In the genomic region with DNA sequence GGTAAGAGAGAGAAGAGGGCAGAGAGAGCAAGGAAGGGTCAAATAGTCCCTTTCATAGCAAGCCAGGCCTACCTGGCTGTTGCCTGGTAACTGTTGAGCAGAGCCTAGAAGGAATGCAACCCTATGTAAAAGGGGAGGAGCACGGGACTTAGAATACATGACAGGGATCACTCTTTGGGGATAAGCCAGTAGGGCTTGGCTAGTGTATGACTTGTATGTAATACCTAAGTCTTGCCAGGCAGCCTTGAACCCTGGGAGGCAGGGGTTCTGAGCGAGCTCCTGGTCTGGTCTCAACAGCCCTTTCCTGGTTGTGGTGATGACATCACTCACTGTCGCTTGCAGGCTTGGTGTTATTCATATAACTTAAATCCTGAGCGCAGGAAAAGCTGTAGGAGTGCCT, we compare ENCODE assay signal across 23 mouse cellular contexts. TPM values are rescaled to one million over a fixed set of nuclear protein-coding genes. Genes with fewer than 3 reads are reported as not detected.
DNase-seq lines count a peak whose midpoint lies in the region; ATAC-seq and TF ChIP-seq lines count a peak whose summit lies in the region.
"Had no signal": no experiment of that assay in that cellular context is flagged by ENCODE, and none has a peak within 500 bp of the region (broad histone marks: within the 10 kb centered on the region; RNA-seq: fewer than 3 reads in every experiment).

No protein-coding gene starts in this region.

- no peak for DNase-seq in stomach, postnatal 0 days (ENCODE audit: low spot score)
- peak; percentile 77 for DNase-seq in R1 (ENCODE audit: low read depth, low spot score)
- peak; percentile 43 for DNase-seq in induced T-regulatory cell, adult 2 months (ENCODE audit: low read depth)
- DNase-seq in kidney, postnatal 4 days, result no peak
- no peak for DNase-seq in forebrain, embryonic 10.5 days (ENCODE audit: extremely low spot score, low spot score)
- DNase-seq: adrenal gland, adult 2 months; adrenal gland, postnatal 25 days; B cell, adult 2 months; cerebellum, adult 2 months; cerebellum, postnatal 14 days; gastrocnemius, adult 2 months; gastrocnemius, postnatal 25 days; heart, adult 11 months; heart, postnatal 10 days had no signal

- no peaks in the 10 kb centered on the region for H3K4me1 ChIP-seq in stomach, embryonic 14.5 days (ENCODE audit: control insufficient read depth, insufficient read depth, low read length)
- no peaks in the 10 kb centered on the region; the same call in 1 of the 2 replicates for H3K4me1 ChIP-seq in stomach, postnatal 0 days (replicated peaks; ENCODE audit: control insufficient read depth, insufficient read depth)
- H3K4me1 ChIP-seq in forebrain, embryonic 10.5 days, result peaks cover 22% of the 10 kb centered on the region
- H3K4me1 ChIP-seq: hindbrain, embryonic 13.5 days had no signal

- no peaks in the 10 kb centered on the region for H3K27me3 ChIP-seq in stomach, embryonic 14.5 days (ENCODE audit: control insufficient read depth, insufficient read depth, low read length)
- H3K27me3 ChIP-seq in stomach, postnatal 0 days (ENCODE audit: control insufficient read depth, insufficient read depth, low read length), result no peaks in the 10 kb centered on the region
- H3K27me3 ChIP-seq in forebrain, embryonic 10.5 days (ENCODE audit: poor library complexity, severe bottlenecking), result no peaks in the 10 kb centered on the region
- H3K27me3 ChIP-seq: embryonic facial prominence, embryonic 13.5 days; hindbrain, embryonic 13.5 days; intestine, embryonic 15.5 days; Patski had no signal

- no peak overlapping the region for H3K27ac ChIP-seq in stomach, embryonic 14.5 days (ENCODE audit: low read length)
- H3K27ac ChIP-seq in stomach, postnatal 0 days (replicated peaks), result no peak overlapping the region
- no peak overlapping the region for H3K27ac ChIP-seq in forebrain, embryonic 10.5 days
- H3K27ac ChIP-seq: embryonic facial prominence, embryonic 13.5 days; gastrocnemius, adult 2 months; hindbrain, embryonic 13.5 days; hindbrain, postnatal 0 days; intestine, embryonic 15.5 days had no signal

- 0 out of 2 replicates have a peak, but pooled peaks have one; percentile 10 for ATAC-seq in stomach, embryonic 14.5 days (ENCODE audit: insufficient number of reproducible peaks, insufficient read depth, low FRiP score, low read depth)
- ATAC-seq in stomach, postnatal 0 days (ENCODE audit: low FRiP score, low TSS enrichment), result no peak
- ATAC-seq: CD4-positive, CD25-positive, alpha-beta regulatory T cell, adult 4 months; forebrain, embryonic 14.5 days; hindbrain, postnatal 0 days; Patski had no signal

- TF ChIP-seq CTCF in stomach, postnatal 0 days (IDR thresholded peaks at IDR 0.05; ENCODE audit: low read depth), result no peak

- no peak for TF ChIP-seq EP300 in stomach, postnatal 0 days (optimal IDR thresholded peaks at IDR 0.05)

- H3K4me2 ChIP-seq in stomach, embryonic 14.5 days (replicated peaks; ENCODE audit: low read depth, low read length), result no peak overlapping the region
- H3K4me2 ChIP-seq in stomach, postnatal 0 days (replicated peaks; ENCODE audit: low read depth), result no peak overlapping the region
- H3K4me2 ChIP-seq: embryonic facial prominence, embryonic 13.5 days; hindbrain, embryonic 13.5 days; intestine, embryonic 15.5 days had no signal

- 68% methylated on average over 4 of the region's 4 CpGs for WGBS in stomach, embryonic 14.5 days
- 78% methylated on average over 4 of the region's 4 CpGs for WGBS in stomach, postnatal 0 days
- 82% methylated on average over 4 of the region's 4 CpGs for WGBS in forebrain, embryonic 10.5 days

- no peak overlapping the region for H3K4me3 ChIP-seq in stomach, embryonic 14.5 days (ENCODE audit: low read depth, low read length)
- H3K4me3 ChIP-seq in stomach, postnatal 0 days (ENCODE audit: low read depth, low read length), result no peak overlapping the region
- H3K4me3 ChIP-seq in forebrain, embryonic 10.5 days, result no peak overlapping the region
- H3K4me3 ChIP-seq: embryonic facial prominence, embryonic 13.5 days; gastrocnemius, adult 2 months; hindbrain, embryonic 13.5 days; intestine, embryonic 15.5 days had no signal

- no peak overlapping the region for H3K9ac ChIP-seq in stomach, embryonic 14.5 days (replicated peaks; ENCODE audit: low read depth, low read length)
- H3K9ac ChIP-seq in stomach, postnatal 0 days (ENCODE audit: low read length), result no peak overlapping the region
- H3K9ac ChIP-seq: embryonic facial prominence, embryonic 13.5 days; hindbrain, embryonic 13.5 days; intestine, embryonic 15.5 days had no signal

- no peaks in the 10 kb centered on the region for H3K9me3 ChIP-seq in stomach, embryonic 14.5 days (ENCODE audit: control insufficient read depth, low read depth, low read length)
- no peaks in the 10 kb centered on the region for H3K9me3 ChIP-seq in stomach, postnatal 0 days (ENCODE audit: control insufficient read depth, low read length)
- 0 out of 2 replicates have a peak, but pooled peaks cover 6% of the 10 kb centered on the region for H3K9me3 ChIP-seq in forebrain, embryonic 10.5 days
- H3K9me3 ChIP-seq: embryonic facial prominence, embryonic 13.5 days; hindbrain, embryonic 13.5 days; intestine, embryonic 15.5 days had no signal

- no peaks in the 10 kb centered on the region for H3K36me3 ChIP-seq in stomach, embryonic 14.5 days (ENCODE audit: control insufficient read depth, insufficient read depth, low read length)
- no peaks in the 10 kb centered on the region for H3K36me3 ChIP-seq in stomach, postnatal 0 days (ENCODE audit: control insufficient read depth, insufficient read depth, low read length)
- no peaks in the 10 kb centered on the region for H3K36me3 ChIP-seq in forebrain, embryonic 10.5 days (replicated peaks)
- H3K36me3 ChIP-seq: embryonic facial prominence, embryonic 13.5 days; hindbrain, embryonic 13.5 days; intestine, embryonic 15.5 days had no signal

RNA-seq across cellular contexts. Expression of gene Ifitm3, which starts 21.5 kb away (rescaled TPM):
- polyA plus RNA-seq in stomach, embryonic 14.5 days (2014; fragmentation: Nextera tagmentation; extraction: Ambion mirVana), result 347 and 377 TPM in 2 replicates
- 350 and 450 TPM in 2 replicates for polyA plus RNA-seq in stomach, postnatal 0 days (2015; fragmentation: Nextera tagmentation; extraction: Ambion mirVana)
- 10.8 and 13.8 TPM in 2 replicates for polyA plus RNA-seq in forebrain, embryonic 10.5 days (2016; fragmentation: Nextera tagmentation; extraction: Ambion mirVana)

RNA-seq across cellular contexts. Expression of gene Ifitm1, which starts 22.0 kb away (rescaled TPM):
- 241 and 289 TPM in 2 replicates for polyA plus RNA-seq in stomach, embryonic 14.5 days (2014; fragmentation: Nextera tagmentation; extraction: Ambion mirVana)
- polyA plus RNA-seq in stomach, postnatal 0 days (2015; fragmentation: Nextera tagmentation; extraction: Ambion mirVana), result 162 and 173 TPM in 2 replicates
- polyA plus RNA-seq in forebrain, embryonic 10.5 days (2016; fragmentation: Nextera tagmentation; extraction: Ambion mirVana), result 3.7 and 4.1 TPM in 2 replicates
- polyA plus RNA-seq: CD4-positive, CD25-positive, alpha-beta regulatory T cell, adult 4 months had no signal

RNA-seq across cellular contexts. Expression of gene Ifitm6, which starts 28.7 kb away (rescaled TPM):
- polyA plus RNA-seq in stomach, embryonic 14.5 days (2014; fragmentation: Nextera tagmentation; extraction: Ambion mirVana), result 2.6 TPM in 1 of 2 replicates, not detected in the other
- polyA plus RNA-seq in stomach, postnatal 0 days (2015; fragmentation: Nextera tagmentation; extraction: Ambion mirVana), result 0.40 and 0.63 TPM in 2 replicates
- polyA plus RNA-seq in forebrain, embryonic 10.5 days (2016; fragmentation: Nextera tagmentation; extraction: Ambion mirVana), result not detected in 2 replicates
- polyA plus RNA-seq: CD4-positive, CD25-positive, alpha-beta regulatory T cell, adult 4 months had no signal

RNA-seq across cellular contexts. Expression of gene Ifitm2, which starts 33.2 kb away (rescaled TPM):
- polyA plus RNA-seq in stomach, embryonic 14.5 days (2014; fragmentation: Nextera tagmentation; extraction: Ambion mirVana), result 1,395 and 1,501 TPM in 2 replicates
- polyA plus RNA-seq in stomach, postnatal 0 days (2015; fragmentation: Nextera tagmentation; extraction: Ambion mirVana), result 932 and 1,048 TPM in 2 replicates
- 365 and 397 TPM in 2 replicates for polyA plus RNA-seq in forebrain, embryonic 10.5 days (2016; fragmentation: Nextera tagmentation; extraction: Ambion mirVana)

RNA-seq across cellular contexts. Expression of gene Gm45717, which starts 33.3 kb away (rescaled TPM):
- not detected in 2 replicates for polyA plus RNA-seq in stomach, embryonic 14.5 days (2014; fragmentation: Nextera tagmentation; extraction: Ambion mirVana)
- 0.32 and 0.71 TPM in 2 replicates for polyA plus RNA-seq in stomach, postnatal 0 days (2015; fragmentation: Nextera tagmentation; extraction: Ambion mirVana)
- 0.33 TPM in 1 of 2 replicates, not detected in the other for polyA plus RNA-seq in forebrain, embryonic 10.5 days (2016; fragmentation: Nextera tagmentation; extraction: Ambion mirVana)
- polyA plus RNA-seq: adrenal gland, adult 2 months; cerebellum, adult 2 months; embryonic facial prominence, embryonic 13.5 days; forebrain, embryonic 14.5 days; heart, embryonic 14.5 days; hindbrain, embryonic 13.5 days had no signal

Comparison
In these comparisons a context has a peak if more than half of its experiments do, and no peak if none do; other contexts are left out.
1. DNase-seq: peak in R1 (single experiment) and induced T-regulatory cell, adult 2 months (single experiment); none in stomach, postnatal 0 days (single experiment), kidney, postnatal 4 days (0 of 2) and forebrain, embryonic 10.5 days (single experiment).
2. RNA of gene Ifitm3, which starts 21.5 kb away (polyA plus RNA-seq): 350 to 450 TPM in stomach, postnatal 0 days and 347 to 377 TPM in stomach, embryonic 14.5 days; 10.8 to 13.8 TPM in forebrain, embryonic 10.5 days; every median in the first group is over 10 times any median in the second.
3. RNA of gene Ifitm1, which starts 22.0 kb away (polyA plus RNA-seq): 241 to 289 TPM in stomach, embryonic 14.5 days and 162 to 173 TPM in stomach, postnatal 0 days; 3.7 to 4.1 TPM in forebrain, embryonic 10.5 days; every median in the first group is over 10 times any median in the second.